Mouse (Mus musculus) heart, embryonic 15.5 days (tissue): Measurements from ENCODE around the gene Mtus2. TPM values are rescaled to one million over a fixed set of nuclear protein-coding genes. Genes with fewer than 3 reads are reported as not detected.

Experiments
- ATAC-seq: fragments of 200-750 bp; cut with Nextera tagmentation; replicated peaks from 2 replicates; pipeline ENCODE4 v1.8.0; 2017; ENCODE audit warnings: low read depth, moderate TSS enrichment; ENCODE audit not compliant: insufficient number of reproducible peaks, insufficient read depth, low FRiP score
- H3K27ac ChIP-seq: fragments of 300-500 bp; sonication (generic); 2 replicates; pipeline ENCODE4 v1.5.1; 2015; ENCODE audit warnings: mild to moderate bottlenecking, inconsistent platforms
- H3K27me3 ChIP-seq: fragments of 300-500 bp; sonication (generic); 2 replicates; pipeline ENCODE4 v1.6.1; 2015; ENCODE audit warnings: inconsistent platforms
- H3K36me3 ChIP-seq: fragments of 300-500 bp; sonication (generic); 2 replicates; pipeline ENCODE4 v1.6.1; 2015; ENCODE audit warnings: mild to moderate bottlenecking, inconsistent platforms
- H3K4me1 ChIP-seq: fragments of 300-500 bp; sonication (generic); replicated peaks from 2 replicates; pipeline ENCODE4 v1.6.1; 2015; ENCODE audit warnings: inconsistent platforms
- H3K4me2 ChIP-seq: fragments of 300-500 bp; sonication (generic); 2 replicates; pipeline ENCODE4 v1.6.1; 2015; ENCODE audit warnings: inconsistent platforms, mild to moderate bottlenecking, moderate library complexity
- H3K4me3 ChIP-seq: fragments of 300-500 bp; sonication (generic); 2 replicates; pipeline ENCODE4 v1.5.1; 2015; ENCODE audit warnings: mild to moderate bottlenecking, inconsistent platforms
- H3K9ac ChIP-seq: fragments of 300-500 bp; sonication (generic); 2 replicates; pipeline ENCODE4 v1.6.1; 2015; ENCODE audit warnings: mild to moderate bottlenecking, inconsistent platforms
- H3K9me3 ChIP-seq: fragments of 300-500 bp; sonication (generic); replicated peaks from 2 replicates; pipeline ENCODE4 v1.6.1; 2016; ENCODE audit warnings: inconsistent platforms
- WGBS: fragments of 180-500 bp; shearing (Covaris S2); methylation state at CpG from one replicate; pipeline ENCODE4 v1.1.7; 2015; ENCODE audit warnings: mixed read lengths; 5-methylcytosine and 5-hydroxymethylcytosine counted together
- polyA plus RNA-seq: library from polyadenylated mRNA; unstranded; fragments of >200 nt; fragmentation: Nextera tagmentation; extraction: Ambion mirVana; gene quantifications from 2 replicates; pipeline ENCODE4 v1.2.1, GENCODE M21; 2015

Gene Mtus2
- polyA plus RNA-seq, 1 experiment from 2014 or later, result 121 TPM

GRCm38 (mm10) chr5:148130691-148131457 is 173.8 kb downstream of the Mtus2 start:
- H3K4me1 ChIP-seq, result peaks cover 16% of the 10 kb centered on the region
- no peak overlapping the region for H3K4me3 ChIP-seq
- no peak overlapping the region for H3K4me2 ChIP-seq
- no peaks in the 10 kb centered on the region for H3K9me3 ChIP-seq
- H3K27me3 ChIP-seq, result no peaks in the 10 kb centered on the region
- H3K9ac ChIP-seq, result no peak overlapping the region
- WGBS, result 46% methylated on average over 8 of the region's 8 CpGs
- H3K36me3 ChIP-seq, result no peaks in the 10 kb centered on the region
- ATAC-seq, result no peak
- H3K27ac ChIP-seq, result peak overlapping the region; percentile 50

- ATAC-seq, result peak; percentile 59
- no peak overlapping the region for H3K4me2 ChIP-seq
- H3K27me3 ChIP-seq, result no peaks in the 10 kb centered on the region
- H3K27ac ChIP-seq, result peak overlapping the region; percentile 50
- peaks cover 16% of the 10 kb centered on the region for H3K4me1 ChIP-seq
- H3K9me3 ChIP-seq, result no peaks in the 10 kb centered on the region
- H3K9ac ChIP-seq, result no peak overlapping the region
- 40% methylated on average over 10 of the region's 10 CpGs for WGBS
- no peaks in the 10 kb centered on the region for H3K36me3 ChIP-seq
- no peak overlapping the region for H3K4me3 ChIP-seq
These were observed 174.5 kb downstream of the Mtus2 start for GRCm38 (mm10) chr5:148131458-148132131.

GRCm38 (mm10) chr5:148133448-148134060 is 176.4 kb downstream of the Mtus2 start:
- Histone ChIP-seq H3K9me3 (no peaks in the 10 kb centered on the region), H3K4me1 (peaks cover 16% of the 10 kb centered on the region), H3K27ac (no peak overlapping the region), H3K4me2 (no peak overlapping the region), H3K36me3 (no peaks in the 10 kb centered on the region), H3K27me3 (no peaks in the 10 kb centered on the region), H3K9ac (no peak overlapping the region), H3K4me3 (no peak overlapping the region)
- no peak for ATAC-seq
- 72% methylated on average over 9 of the region's 9 CpGs for WGBS

GRCm38 (mm10) chr5:148141662-148142061 is 184.5 kb downstream of the Mtus2 start:
- 89% methylated on average over 3 of the region's 3 CpGs for WGBS
- Histone ChIP-seq H3K27ac (no peak overlapping the region), H3K4me3 (no peak overlapping the region), H3K36me3 (no peaks in the 10 kb centered on the region), H3K9me3 (no peaks in the 10 kb centered on the region), H3K4me2 (no peak overlapping the region), H3K27me3 (no peaks in the 10 kb centered on the region), H3K9ac (no peak overlapping the region), H3K4me1 (0 out of 2 replicates have a peak, but pooled peaks cover under 1% of the 10 kb centered on the region)
- no peak for ATAC-seq

GRCm38 (mm10) chr5:148146200-148146823 is 189.2 kb downstream of the Mtus2 start:
- 47% methylated on average over 12 of the region's 12 CpGs for WGBS
- Histone ChIP-seq H3K9me3 (no peaks in the 10 kb centered on the region), H3K9ac (no peak overlapping the region), H3K4me2 (no peak overlapping the region), H3K4me3 (no peak overlapping the region), H3K27me3 (no peaks in the 10 kb centered on the region), H3K36me3 (no peaks in the 10 kb centered on the region), H3K27ac (peak overlapping the region; percentile 25; the same call in 1 of the 2 replicates), H3K4me1 (0 out of 2 replicates have a peak, but pooled peaks cover 3% of the 10 kb centered on the region)
- peak; percentile 70 for ATAC-seq

- H3K9me3 ChIP-seq, result no peaks in the 10 kb centered on the region
- H3K27me3 ChIP-seq, result no peaks in the 10 kb centered on the region
- H3K9ac ChIP-seq, result no peak overlapping the region
- H3K27ac ChIP-seq, result no peak overlapping the region
- H3K4me1 ChIP-seq, result no peaks in the 10 kb centered on the region
- no peak overlapping the region for H3K4me2 ChIP-seq
- ATAC-seq, result no peak
- no peak overlapping the region for H3K4me3 ChIP-seq
- 67% methylated on average over 14 of the region's 14 CpGs for WGBS
- no peaks in the 10 kb centered on the region for H3K36me3 ChIP-seq
These were observed 194.9 kb downstream of the Mtus2 start for GRCm38 (mm10) chr5:148151894-148152599.

- Histone ChIP-seq H3K27me3 (no peaks in the 10 kb centered on the region), H3K36me3 (no peaks in the 10 kb centered on the region), H3K9me3 (no peaks in the 10 kb centered on the region), H3K27ac (no peak overlapping the region), H3K4me1 (no peaks in the 10 kb centered on the region), H3K4me2 (no peak overlapping the region), H3K4me3 (no peak overlapping the region), H3K9ac (no peak overlapping the region)
- ATAC-seq, result no peak
- 70% methylated on average over 13 of the region's 13 CpGs for WGBS
These were observed 195.7 kb downstream of the Mtus2 start for GRCm38 (mm10) chr5:148152600-148153402.

GRCm38 (mm10) chr5:148153403-148153713 is 196.2 kb downstream of the Mtus2 start:
- no peak overlapping the region for H3K9ac ChIP-seq
- H3K4me2 ChIP-seq, result no peak overlapping the region
- no peak overlapping the region for H3K4me3 ChIP-seq
- no peaks in the 10 kb centered on the region for H3K27me3 ChIP-seq
- H3K36me3 ChIP-seq, result no peaks in the 10 kb centered on the region
- no peaks in the 10 kb centered on the region for H3K9me3 ChIP-seq
- no peak overlapping the region for H3K27ac ChIP-seq
- ATAC-seq, result no peak
- 63% methylated on average over 9 of the region's 9 CpGs for WGBS
- no peaks in the 10 kb centered on the region for H3K4me1 ChIP-seq

- 61% methylated on average over 3 of the region's 3 CpGs for WGBS
- H3K36me3 ChIP-seq, result no peaks in the 10 kb centered on the region
- H3K4me3 ChIP-seq, result no peak overlapping the region
- H3K9me3 ChIP-seq, result no peaks in the 10 kb centered on the region
- no peaks in the 10 kb centered on the region for H3K4me1 ChIP-seq
- no peak overlapping the region for H3K4me2 ChIP-seq
- no peak for ATAC-seq
- H3K27me3 ChIP-seq, result no peaks in the 10 kb centered on the region
- no peak overlapping the region for H3K9ac ChIP-seq
- no peak overlapping the region for H3K27ac ChIP-seq
These were observed 197.6 kb downstream of the Mtus2 start for GRCm38 (mm10) chr5:148154727-148155126.

GRCm38 (mm10) chr5:148159328-148159727 is 202.2 kb downstream of the Mtus2 start:
- no peak overlapping the region for H3K4me2 ChIP-seq
- no peaks in the 10 kb centered on the region for H3K4me1 ChIP-seq
- 58% methylated on average over 8 of the region's 8 CpGs for WGBS
- H3K4me3 ChIP-seq, result no peak overlapping the region
- no peak overlapping the region for H3K9ac ChIP-seq
- H3K9me3 ChIP-seq, result no peaks in the 10 kb centered on the region
- no peaks in the 10 kb centered on the region for H3K27me3 ChIP-seq
- H3K27ac ChIP-seq, result no peak overlapping the region
- H3K36me3 ChIP-seq, result no peaks in the 10 kb centered on the region
- no peak for ATAC-seq
